Mouse (Mus musculus) cerebellum, postnatal 25 days (tissue): ENCODE measurements at regions not wholly inside any gene's neighbourhood (a gene's known extent, or its start where the extent isn't known, plus 50 kb on each side); places are given as distances from the start of the nearest gene placed in this dataset.

Experiments
- DNase-seq, 2 experiments: peaks; one replicate each; pipeline ENCODE4 v3.0.0; 2021; ENCODE audit warnings: mixed read lengths in 2 of 2

GRCm38 (mm10) chrX:145758406-145758805 lies 253.4 kb upstream of the Amot start:
- DNase-seq: peak in 1 of 2 experiments; percentile 8

GRCm38 (mm10) chrX:145753427-145753826 lies 248.4 kb upstream of the Amot start:
- DNase-seq: no peak
